Mouse (Mus musculus) MN1 (cell line): ENCODE results near the gene Slc35b2.

Experiments used
- DNase-seq: peaks from one replicate; pipeline ENCODE4 v3.0.0-alpha.2; 2016; ENCODE audit warnings: low spot score

Gene Slc35b2

GRCm38 (mm10) chr17:45565103-45565502 is 1.4 kb downstream of the Slc35b2 start:
- DNase-seq, result no peak

DNA sequence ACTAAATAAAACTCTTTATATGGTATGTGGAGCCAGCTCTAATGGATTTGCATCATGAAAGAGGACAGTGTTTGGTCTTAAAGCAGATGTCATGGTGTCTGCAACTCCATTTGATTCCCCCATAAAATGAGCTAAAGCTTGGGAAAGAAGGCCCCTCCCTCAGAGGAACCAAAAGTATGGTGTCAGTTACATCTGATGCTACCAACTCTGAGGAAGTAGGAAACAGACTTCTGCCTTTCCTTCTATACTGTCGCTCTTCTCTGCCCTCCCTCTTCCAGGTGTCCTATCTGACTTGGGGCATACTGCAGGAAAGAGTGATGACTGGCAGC is 2.3 kb downstream of the Slc35b2 start:
- no peak for DNase-seq

- DNase-seq, result peak; percentile 70
These were observed 2.9 kb downstream of the Slc35b2 start for GRCm38 (mm10) chr17:45566360-45567161.

GRCm38 (mm10) chr17:45567162-45567601 is 3.5 kb downstream of the Slc35b2 start:
- peak; percentile 70 for DNase-seq

- peak; percentile 40 for DNase-seq
These were observed 5.3 kb downstream of the Slc35b2 start for GRCm38 (mm10) chr17:45568990-45569389.

GRCm38 (mm10) chr17:45569999-45570398 is 6.3 kb downstream of the Slc35b2 start:
- peak; percentile 48 for DNase-seq

GRCm38 (mm10) chr17:45572103-45573086 is 8.7 kb downstream of the Slc35b2 start:
- DNase-seq, result peak; percentile 91

- DNase-seq, result peak; percentile 99
These were observed 9.6 kb downstream of the Slc35b2 start, which contains the start of gene Hsp90ab1 for GRCm38 (mm10) chr17:45573087-45573779. Gene Hsp90ab1 (minus strand): TSS chr17:45573271.

GRCm38 (mm10) chr17:45573780-45574123 is 10.1 kb downstream of the Slc35b2 start:
- DNase-seq, result peak; percentile 97

DNA sequence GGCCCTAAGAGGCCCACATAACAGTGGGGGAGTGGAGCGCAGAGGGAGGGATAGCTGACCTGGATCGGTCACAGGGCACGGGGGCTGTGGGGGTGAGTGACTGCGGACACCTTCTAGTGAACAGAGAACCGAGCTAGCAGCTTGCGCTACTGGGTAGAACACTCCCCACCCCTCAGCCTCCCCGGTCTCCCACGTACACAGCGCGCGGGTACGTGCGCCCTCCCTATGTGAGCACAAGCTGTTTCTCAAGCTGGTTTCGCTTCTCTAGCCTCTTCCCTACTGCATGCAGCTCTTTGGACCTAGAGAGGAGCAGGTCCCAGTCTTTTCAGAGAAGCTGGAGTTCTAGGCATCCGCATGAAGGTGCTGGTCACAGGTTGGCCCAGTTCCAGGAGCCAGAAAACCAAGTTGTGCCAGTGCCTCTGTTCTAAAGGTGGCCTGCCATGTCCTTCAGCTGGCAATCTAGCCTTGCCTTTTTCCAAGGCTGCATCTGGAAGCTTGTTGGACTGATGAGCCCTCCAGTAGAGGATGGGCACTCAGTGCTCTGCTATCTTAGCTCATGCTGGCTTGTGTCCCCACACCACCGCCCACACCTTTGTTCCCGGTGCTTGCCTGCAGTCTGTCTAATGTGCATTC is 10.6 kb downstream of the Slc35b2 start:
- peak; percentile 83 for DNase-seq

- peak; percentile 50 for DNase-seq
These were observed 11.6 kb downstream of the Slc35b2 start for GRCm38 (mm10) chr17:45575123-45575897.

DNA sequence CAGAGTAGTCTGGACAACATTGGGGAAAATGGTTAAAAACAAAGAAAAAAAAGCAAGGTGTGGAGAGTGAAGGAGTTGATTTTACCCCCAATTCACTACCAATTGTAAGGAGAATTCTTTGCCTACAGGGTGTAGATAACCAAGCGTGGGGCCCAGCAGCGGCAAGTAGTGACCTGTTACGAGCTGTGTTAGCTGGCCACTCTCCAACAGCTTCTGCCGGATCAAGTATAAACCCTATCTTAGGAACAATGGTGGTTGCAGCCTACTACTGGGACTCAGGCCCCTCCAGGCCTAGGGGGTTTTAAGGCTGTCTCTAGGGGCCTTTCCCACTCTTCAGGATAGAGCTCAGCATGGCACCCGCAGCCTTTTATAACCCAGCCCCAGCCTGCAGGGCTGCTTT is 14.6 kb downstream of the Slc35b2 start:
- no peak for DNase-seq

DNA sequence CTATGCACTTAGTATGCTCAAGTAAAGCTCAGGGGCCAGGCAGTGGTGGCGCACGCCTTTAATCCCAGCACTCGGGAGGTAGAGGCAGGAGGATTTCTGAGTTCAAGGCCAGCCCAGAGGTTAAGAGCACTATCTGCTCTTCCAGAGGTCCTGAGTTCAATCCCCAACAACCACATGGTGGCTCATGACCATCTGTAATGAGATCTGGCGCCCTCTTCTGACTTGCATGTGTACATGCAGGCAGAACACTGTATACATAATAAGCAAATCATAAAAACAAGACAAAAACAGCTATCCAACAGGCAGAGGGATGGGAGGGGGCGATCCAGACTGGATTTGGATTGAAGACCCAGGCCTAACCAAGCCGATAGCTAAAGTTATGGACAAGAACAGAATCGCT is 15.2 kb downstream of the Slc35b2 start:
- DNase-seq, result no peak

DNA sequence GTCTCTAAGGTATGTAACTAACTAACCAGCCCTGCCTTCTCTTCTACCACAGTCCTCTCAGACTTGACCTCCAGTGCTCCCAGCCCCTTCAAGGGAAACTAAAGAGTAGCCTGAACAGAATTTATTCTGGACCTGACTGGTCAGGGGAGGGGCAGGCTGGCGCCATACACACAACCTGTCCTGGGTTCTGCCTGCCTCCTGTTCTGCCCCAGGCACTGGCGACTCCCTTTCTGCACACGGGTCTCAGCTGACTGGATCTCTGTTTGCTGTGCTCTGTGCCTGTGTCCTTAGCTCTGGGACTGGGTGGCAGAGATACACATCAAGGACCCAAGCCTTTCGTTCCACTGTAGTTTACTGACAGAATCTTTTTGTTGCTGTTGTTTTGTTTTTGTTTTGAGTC is 15.9 kb downstream of the Slc35b2 start:
- DNase-seq, result no peak

DNA sequence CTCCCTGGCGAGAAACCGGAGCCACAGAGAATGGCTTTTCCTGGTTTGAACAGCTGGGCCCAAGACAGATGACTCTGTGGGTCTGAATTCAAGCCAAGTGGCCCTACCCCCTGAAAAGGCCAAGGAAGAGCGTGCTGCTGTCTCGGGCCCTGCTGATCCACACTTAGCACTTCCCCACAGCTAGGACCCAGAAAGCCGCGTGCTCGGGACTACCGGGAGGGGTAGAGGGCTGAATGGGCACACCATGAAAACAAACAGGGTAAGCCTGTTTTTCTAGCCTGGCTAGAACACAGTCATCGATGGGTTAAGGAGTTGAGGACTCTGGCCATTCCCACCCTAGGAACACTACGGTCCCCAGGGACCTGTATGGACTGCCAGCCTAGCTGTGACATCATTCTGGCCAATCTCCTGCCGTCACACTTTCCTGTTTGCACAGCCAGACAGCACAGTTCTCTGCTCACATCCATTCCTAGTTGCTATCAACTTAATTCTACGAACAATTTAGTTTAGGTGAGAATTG is 17.3 kb downstream of the Slc35b2 start:
- peak; percentile 88 for DNase-seq

GRCm38 (mm10) chr17:45581567-45581983 is 17.9 kb downstream of the Slc35b2 start:
- peak; percentile 90 for DNase-seq

GRCm38 (mm10) chr17:45582188-45582587 is 18.5 kb downstream of the Slc35b2 start:
- no peak for DNase-seq

GRCm38 (mm10) chr17:45582715-45583355 is 19.2 kb downstream of the Slc35b2 start:
- DNase-seq, result peak; percentile 32

GRCm38 (mm10) chr17:45584096-45584896 is 20.6 kb downstream of the Slc35b2 start:
- DNase-seq, result peak; percentile 93
